Mouse (Mus musculus) myocyte (in vitro differentiated cells): ENCODE data around the gene Pcmtd2.

Experiments used
- CEBPB ChIP-seq: IDR thresholded peaks from 2 replicates; pipeline ENCODE4 v1.6.1; 2011; ENCODE audit warnings: mild to moderate bottlenecking, moderate library complexity; ENCODE audit not compliant: poor library complexity, insufficient read depth, severe bottlenecking
- POLR2A ChIP-seq: IDR thresholded peaks from one replicate; pipeline ENCODE4 v1.6.1; 2011; ENCODE audit warnings: low read depth, mild to moderate bottlenecking, control low read depth, moderate library complexity; ENCODE audit not compliant: insufficient read length
- TCF12 ChIP-seq: IDR thresholded peaks from one replicate; pipeline ENCODE4 v1.6.1; 2011; ENCODE audit warnings: mild to moderate bottlenecking, control low read depth; ENCODE audit not compliant: poor library complexity, insufficient read depth, severe bottlenecking
- USF1 ChIP-seq: IDR thresholded peaks from one replicate; pipeline ENCODE4 v1.6.1; 2011; ENCODE audit warnings: low read depth, mild to moderate bottlenecking, control low read depth, moderate library complexity

- no peak for TF ChIP-seq POLR2A
- TF ChIP-seq USF1 = no peak
- no peak for TF ChIP-seq CEBPB
- TF ChIP-seq TCF12 = no peak
Measured at GRCm38 (mm10) chr2:181866931-181867330, 29.3 kb downstream of the Pcmtd2 start.
